Mouse (Mus musculus) hematopoietic stem cell, adult 5-6 weeks (primary cell): Measurements from ENCODE around the gene Cog4. TPM values are rescaled to one million over a fixed set of nuclear protein-coding genes. Genes with fewer than 3 reads are reported as not detected.
"Not testable (repeated sequence)": the region's sequence is repeated elsewhere in the genome, so short reads cannot be mapped to it uniquely, and the experiment has no call there.

Experiments used
- ATAC-seq, 2 experiments: fragments of 125-278 bp in 1 of 2; replicated peaks in 1 of 2; 2 replicates each; pipeline ENCODE4 v1.8.0; 2016 to 2017; ENCODE audit warnings: inconsistent platforms in 2 of 2, mild to moderate bottlenecking in 2 of 2, moderate number of reproducible peaks in 2 of 2, low read depth in 1 of 2, moderate TSS enrichment in 1 of 2; ENCODE audit not compliant: low FRiP score in 2 of 2, poor library complexity in 2 of 2, severe bottlenecking in 2 of 2, insufficient read depth in 1 of 2, low TSS enrichment in 1 of 2
- total RNA-seq: library from RNA; stranded (forward); fragments of 172-1452, 232-1000 nt; gene quantifications from 2 replicates; pipeline ENCODE4 v1.2.3, GENCODE M21; 2017

The Cog4 gene
- total RNA-seq, 1 experiment from 2014 or later: 31.5 TPM

- no peak for ATAC-seq
Measured at GRCm38 (mm10) chr8:110818593-110818992, 27.8 kb upstream of the Cog4 start.

DNA sequence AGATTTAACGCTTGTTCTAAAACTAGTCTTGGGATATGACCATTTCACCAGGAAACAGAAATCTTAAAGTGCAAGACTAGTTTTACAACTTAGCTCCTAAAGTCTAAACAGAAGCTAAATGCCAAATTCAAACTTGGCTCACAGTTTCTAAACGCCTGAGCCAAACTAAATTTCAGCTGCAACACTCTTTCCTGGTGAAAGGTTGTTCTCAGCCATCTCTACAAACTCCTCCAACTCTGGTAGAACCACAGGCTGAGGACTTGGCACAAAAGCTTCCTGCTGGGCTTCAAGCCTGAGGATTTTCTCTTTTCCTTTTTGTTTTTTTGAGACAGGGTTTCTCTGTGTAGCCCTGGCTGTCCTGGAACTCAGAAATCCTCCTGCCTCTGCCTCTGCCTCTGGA is 26.1 kb upstream of the Cog4 start:
- no peak for ATAC-seq

GRCm38 (mm10) chr8:110821960-110822359 is 24.4 kb upstream of the Cog4 start:
- ATAC-seq: no peak

DNA sequence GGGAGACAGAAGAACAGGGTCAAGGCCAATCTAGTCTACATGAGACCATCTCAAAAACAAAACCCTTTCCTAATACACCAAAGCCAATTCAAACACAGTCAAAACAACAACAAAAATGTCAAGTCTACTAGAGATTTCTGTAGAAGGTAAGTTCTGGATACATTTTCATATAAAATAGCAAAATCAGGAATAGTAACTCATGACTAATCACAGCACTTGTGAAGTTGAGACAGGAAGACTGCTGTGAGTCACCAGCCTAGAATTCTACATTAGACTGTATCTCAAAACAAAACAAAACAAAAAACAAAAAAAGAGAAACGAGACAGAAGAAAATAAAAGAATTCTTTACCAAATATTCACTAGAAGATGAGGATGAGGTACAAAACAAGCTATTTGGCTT is 21.5 kb upstream of the Cog4 start:
- no peak for ATAC-seq

- ATAC-seq: no peak
Measured at GRCm38 (mm10) chr8:110828511-110828910, 17.9 kb upstream of the Cog4 start.

DNA sequence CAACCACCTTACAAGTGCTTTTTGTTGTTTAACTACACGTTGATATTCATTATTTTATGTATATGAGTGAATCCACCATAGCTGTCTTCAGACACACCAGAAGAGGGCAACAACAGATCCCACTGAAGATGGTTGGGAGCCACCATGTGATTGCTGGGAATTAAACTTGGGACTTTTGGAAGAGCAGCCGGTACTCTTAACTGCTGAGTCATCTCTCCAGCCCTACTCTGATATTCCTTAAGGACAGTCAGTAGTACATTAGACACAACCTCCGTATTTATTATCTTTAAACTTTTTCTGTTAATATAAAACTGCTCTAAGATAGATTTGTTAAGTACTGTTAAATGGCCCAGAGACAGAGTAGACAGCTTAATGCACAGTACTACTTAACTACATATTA is 14.4 kb upstream of the Cog4 start:
- ATAC-seq: no peak

DNA sequence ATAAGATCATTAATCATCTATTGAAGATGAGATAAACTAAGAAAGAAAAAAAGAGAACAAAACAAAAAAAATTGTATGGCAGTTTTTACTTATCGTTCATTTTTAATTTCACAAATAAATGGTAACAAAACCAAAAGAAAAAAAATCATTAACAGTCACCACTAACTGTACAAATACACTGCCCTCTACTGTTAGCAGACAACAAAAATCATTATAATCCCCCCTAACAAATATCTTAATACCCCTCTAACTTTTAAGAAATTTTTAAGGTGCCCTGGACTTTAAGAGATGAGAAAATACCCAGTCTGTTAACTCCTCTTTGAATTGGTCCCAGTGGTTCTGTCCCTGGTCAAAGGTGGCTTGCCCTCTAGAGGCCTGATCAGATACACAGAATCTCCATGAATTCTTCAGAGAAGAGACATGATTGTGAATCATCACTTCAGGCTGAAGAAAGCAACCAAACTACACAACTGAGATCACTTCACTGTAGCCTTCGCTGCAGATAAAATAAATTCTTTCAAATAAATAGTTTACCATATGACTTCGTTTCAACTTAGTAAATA is 4.3 kb upstream of the Cog4 start:
- no peak for ATAC-seq

GRCm38 (mm10) chr8:110843207-110843606 is 3.2 kb upstream of the Cog4 start:
- ATAC-seq: no peak

DNA sequence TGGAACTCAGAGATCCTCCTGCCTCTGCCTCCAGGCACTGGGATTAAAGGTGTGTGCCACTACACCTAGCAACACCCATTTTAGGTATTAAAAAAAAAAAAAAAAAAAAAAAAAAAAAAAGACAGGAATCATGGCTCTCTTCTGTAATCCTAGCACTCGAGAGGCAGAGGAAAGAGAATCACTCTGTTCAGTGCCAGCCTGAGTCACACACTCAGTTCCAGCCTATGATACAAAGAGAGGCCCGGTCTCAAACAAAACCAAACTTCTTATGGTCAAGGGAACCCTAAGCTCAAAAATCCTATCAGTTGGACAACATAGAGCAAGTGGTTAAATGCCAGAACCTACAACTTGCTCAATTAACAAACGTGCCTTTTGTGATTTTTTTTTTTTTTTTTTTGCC is 1.5 kb upstream of the Cog4 start:
- ATAC-seq: no peak

- 0 out of 4 replicates have a peak, but pooled peaks of 1 of the 2 experiments have one; percentile 5 for ATAC-seq
Measured at GRCm38 (mm10) chr8:110845821-110846404, 487 bp upstream of the Cog4 start.

- peak; percentile 6 to 13; a peak in 1 of 4 replicates for ATAC-seq
Measured at GRCm38 (mm10) chr8:110847171-110847549, 760 bp downstream of the Cog4 start.

DNA sequence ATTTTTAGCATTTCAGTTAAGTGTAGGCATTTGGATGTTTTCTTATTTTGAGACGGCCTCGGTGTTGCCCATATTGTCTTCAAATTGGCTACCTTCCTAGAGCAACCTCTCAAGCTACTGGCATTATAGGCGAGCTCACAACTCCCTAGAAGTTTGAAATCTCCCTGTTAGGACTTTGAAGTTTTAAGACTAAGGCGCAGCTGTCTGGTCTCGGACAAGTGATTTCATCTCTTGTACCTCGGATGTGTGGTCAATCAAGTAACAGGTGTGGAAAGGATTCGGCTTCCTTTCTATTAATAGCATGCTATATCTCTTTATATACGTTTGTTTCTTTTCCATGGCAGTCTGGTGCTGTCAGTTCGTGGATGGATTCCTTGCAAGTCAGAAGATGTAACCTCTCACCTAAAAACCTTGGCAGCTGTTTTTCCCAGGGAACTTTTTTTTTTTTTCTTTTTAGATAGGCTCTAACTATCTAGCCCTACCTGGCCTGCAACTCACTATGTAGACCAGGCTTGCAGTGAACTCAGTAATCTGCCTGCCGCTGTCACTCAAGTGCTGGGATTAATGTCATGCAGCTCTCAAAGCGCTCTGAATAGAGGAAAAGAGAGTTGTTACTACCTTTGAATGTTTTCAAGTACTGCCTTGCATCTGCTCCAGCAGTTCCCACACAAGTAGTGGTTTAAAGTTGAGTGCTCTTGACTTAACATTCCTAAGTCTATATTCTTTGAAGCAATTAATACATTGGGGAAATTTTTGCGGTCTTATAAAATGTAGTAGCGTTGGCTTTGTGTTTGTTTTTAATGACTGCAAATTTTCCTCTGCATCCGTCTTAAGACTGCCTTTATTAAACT is 1.5 kb downstream of the Cog4 start:
- ATAC-seq: no peak

GRCm38 (mm10) chr8:110851186-110851585 is 4.8 kb downstream of the Cog4 start:
- no peak for ATAC-seq

DNA sequence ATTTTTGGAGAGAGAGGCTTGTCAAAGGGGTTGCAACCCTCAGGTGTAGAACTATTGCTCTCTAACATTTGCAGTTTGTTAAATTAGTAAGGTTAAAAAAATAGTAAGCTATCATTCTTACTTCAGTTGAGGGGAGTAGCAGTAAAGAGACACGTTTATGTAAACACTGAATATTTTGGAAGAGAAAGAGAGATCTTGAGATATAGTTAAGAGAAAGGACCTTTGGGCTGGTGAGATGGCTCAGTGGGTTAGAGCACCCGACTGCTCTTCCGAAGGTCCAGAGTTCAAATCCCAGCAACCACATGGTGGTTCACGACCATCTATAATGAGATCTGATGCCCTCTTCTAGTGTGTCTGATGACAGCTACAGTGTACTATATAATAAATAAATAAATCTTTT is 9.7 kb downstream of the Cog4 start:
- not testable (repeated sequence) for ATAC-seq

- ATAC-seq: no peak
Measured at GRCm38 (mm10) chr8:110856760-110857461, 10.5 kb downstream of the Cog4 start.

- ATAC-seq: peak; percentile 37 to 69; a peak in 2 of 4 replicates
Measured at GRCm38 (mm10) chr8:110859651-110860501, 13.5 kb downstream of the Cog4 start.

- ATAC-seq: not testable (repeated sequence)
Measured at GRCm38 (mm10) chr8:110861347-110862025, 15.1 kb downstream of the Cog4 start.
